Mouse (Mus musculus): ENCODE measurements around the gene Idi2.
"Not testable (repeated sequence)": the region's sequence is repeated elsewhere in the genome, so short reads cannot be mapped to it uniquely, and the experiment has no call there.

Idi2 gene

DNA sequence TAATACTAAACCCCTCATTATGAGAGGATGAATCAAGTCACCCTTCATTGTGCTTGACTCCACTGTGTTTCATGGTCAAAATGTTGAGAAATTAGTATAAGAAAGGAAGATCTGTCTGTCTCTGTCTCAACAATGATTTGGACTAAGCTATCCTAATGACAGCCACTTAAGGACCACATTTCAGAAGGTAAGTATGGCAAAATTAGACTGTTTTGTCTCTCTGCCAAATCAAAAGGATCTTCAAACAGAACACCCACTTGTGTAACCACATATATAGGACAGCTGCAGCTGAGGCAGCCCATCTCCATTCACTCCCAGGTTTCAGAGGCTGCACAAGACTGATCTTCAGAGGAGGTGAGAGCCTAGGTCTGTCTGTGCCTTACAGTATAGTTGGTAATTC is at the start of gene Idi2:
TSS of gene Idi2 (plus strand) at position 301 of the 400 bp plus-strand sequence.
- not testable (repeated sequence) for DNase-seq (ENCODE audit: low spot score in 2 of 2)

DNA sequence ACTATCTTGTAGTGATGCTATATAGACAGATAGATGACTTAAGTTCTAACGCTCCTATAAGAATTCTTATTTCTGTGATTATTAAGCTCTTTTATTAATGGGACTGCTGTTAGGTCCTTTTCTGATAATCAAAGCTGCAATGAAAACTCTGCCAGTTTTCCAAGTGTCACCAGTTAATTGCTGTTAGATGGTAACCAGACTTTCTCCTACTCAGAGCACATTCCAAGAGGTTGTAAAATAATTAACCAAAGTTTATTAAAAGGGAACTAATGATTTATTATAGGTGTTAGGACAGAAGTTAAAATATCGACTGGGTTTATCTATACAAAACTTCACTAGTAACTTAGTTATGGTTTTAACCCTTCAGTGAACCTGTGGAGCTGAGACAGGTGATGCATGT is 46.7 kb upstream of the Idi2 start:
- not testable (repeated sequence) for DNase-seq (ENCODE audit: low spot score in 2 of 2)

- DNase-seq (ENCODE audit: low spot score in 2 of 2): not testable (repeated sequence)
Observed at GRCm38 (mm10) chr13:8913890-8914289, 38.8 kb upstream of the Idi2 start.

- DNase-seq (ENCODE audit: low spot score in 2 of 2): no peak
Observed at GRCm38 (mm10) chr13:8933499-8933898, 19.2 kb upstream of the Idi2 start.

DNA sequence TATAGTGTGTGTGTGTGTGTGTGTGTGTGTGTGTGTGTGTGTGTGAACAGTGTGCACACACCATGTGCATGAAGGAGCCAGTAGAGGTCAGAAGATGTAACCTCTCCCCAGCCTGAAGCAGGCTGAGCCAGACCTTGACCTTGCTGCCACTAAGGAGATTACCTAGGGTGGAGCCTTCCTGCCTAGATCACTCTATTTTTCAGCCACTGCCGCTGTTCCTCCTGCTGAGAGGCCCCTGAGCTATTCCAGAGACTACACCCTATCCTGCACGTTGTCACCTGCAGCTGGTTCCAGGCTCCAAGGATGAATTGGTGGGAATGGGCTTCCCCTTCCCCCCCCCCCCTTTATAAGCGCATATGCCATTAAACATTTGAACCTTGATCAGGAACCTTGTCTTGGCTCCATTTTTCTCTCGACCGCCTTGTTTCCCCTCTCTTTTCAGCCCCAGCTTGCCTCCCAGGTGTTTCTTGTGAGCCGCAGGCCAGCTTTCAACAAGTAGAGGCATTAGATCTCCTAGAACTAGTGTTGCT is 15.0 kb upstream of the Idi2 start:
- not testable (repeated sequence) for DNase-seq (ENCODE audit: low spot score in 2 of 2)

DNA sequence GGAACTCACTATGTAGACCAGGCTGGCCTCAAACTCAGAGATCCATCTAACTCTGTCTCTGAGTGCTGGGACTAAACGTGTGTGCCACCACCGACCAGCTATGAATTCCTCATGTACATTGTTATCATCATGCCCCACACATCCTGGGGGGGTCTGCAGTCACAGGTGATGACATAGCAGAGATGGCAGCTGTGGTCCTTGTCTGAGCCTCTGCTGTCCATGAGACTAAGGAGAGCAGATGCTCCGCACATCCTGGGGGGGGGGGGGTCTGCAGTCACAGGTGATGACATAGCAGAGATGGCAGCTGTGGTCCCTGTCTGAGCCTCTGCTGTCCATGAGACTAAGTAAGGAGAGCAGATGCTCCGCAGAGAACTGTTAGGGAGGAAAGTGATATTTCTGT is 11.6 kb upstream of the Idi2 start:
- DNase-seq (ENCODE audit: low spot score in 2 of 2): not testable (repeated sequence)

- not testable (repeated sequence) for DNase-seq (ENCODE audit: low spot score in 2 of 2)
Observed at GRCm38 (mm10) chr13:8941701-8942100, 11.0 kb upstream of the Idi2 start.

GRCm38 (mm10) chr13:8943828-8944227 is 8.8 kb upstream of the Idi2 start:
- not testable (repeated sequence) for DNase-seq (ENCODE audit: low spot score in 2 of 2)

DNA sequence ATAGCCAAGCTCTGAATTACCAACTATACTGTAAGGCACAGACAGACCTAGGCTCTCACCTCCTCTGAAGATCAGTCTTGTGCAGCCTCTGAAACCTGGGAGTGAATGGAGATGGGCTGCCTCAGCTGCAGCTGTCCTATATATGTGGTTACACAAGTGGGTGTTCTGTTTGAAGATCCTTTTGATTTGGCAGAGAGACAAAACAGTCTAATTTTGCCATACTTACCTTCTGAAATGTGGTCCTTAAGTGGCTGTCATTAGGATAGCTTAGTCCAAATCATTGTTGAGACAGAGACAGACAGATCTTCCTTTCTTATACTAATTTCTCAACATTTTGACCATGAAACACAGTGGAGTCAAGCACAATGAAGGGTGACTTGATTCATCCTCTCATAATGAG is 4.5 kb upstream of the Idi2 start, which contains the start of gene Gm9745:
TSS of gene Gm9745 (minus strand) at position 101 of the 400 bp plus-strand sequence.
- not testable (repeated sequence) for DNase-seq (ENCODE audit: low spot score in 2 of 2)

GRCm38 (mm10) chr13:8955127-8955526 is 2.5 kb downstream of the Idi2 start:
- DNase-seq (ENCODE audit: low spot score in 2 of 2): not testable (repeated sequence)

DNA sequence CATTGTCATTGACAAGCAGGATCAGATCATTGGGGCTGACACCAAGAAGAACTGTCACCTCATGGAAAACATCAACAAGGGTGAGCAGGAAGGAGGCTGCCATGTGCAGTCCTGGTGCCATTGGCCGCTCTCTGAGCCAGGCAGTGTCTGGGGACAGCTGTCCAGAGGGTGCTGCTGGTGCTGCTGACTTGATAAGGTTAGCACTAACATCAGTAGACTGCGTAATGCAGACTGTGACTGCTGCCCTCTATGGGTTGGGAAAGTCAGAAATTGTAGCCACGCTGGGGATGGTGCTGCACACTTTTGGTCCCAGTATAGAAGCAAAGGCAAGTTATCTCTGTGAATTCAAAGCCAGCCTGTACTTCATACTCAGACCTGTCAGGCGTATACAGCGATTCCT is 4.2 kb downstream of the Idi2 start:
- DNase-seq (ENCODE audit: low spot score in 2 of 2): not testable (repeated sequence)

- DNase-seq (ENCODE audit: low spot score in 2 of 2): not testable (repeated sequence)
Observed at GRCm38 (mm10) chr13:8959058-8959457, 6.4 kb downstream of the Idi2 start.

- DNase-seq (ENCODE audit: low spot score in 2 of 2): not testable (repeated sequence)
Observed at GRCm38 (mm10) chr13:8959554-8959953, 6.9 kb downstream of the Idi2 start.

DNA sequence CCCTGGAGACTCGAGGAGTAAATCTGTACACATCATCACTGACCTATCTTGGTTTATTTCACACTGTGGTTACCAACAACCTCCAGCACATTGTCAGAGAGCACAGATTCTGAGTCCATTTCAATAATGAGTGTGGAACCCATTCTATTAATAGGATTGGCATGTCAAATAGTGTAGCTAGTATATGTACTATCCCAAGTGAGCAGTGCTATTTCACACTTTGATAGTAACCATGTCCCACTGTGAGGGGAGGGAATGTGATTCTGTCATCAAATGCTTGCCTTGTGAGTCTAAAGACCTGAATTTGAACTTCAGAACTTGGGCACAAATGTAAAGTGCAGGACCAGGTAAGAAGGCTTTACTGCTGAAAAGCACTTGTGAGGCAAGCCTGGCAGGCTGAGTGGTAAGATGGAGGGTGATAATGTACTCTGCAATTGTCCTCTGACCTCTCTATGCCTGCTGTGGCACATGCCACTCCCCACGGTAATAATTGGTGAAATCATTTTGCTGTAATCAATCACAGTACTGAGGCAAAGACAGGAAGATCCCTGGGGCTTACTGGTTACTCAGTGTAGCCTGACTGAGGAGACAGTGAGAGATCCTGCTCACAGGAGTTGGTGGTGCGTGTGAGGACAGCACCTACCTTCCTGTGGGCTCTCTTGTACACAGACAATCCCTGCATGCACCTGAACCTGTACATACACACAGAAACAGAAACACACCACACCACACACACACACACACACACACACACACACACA is 8.6 kb downstream of the Idi2 start:
- DNase-seq (ENCODE audit: low spot score in 2 of 2): not testable (repeated sequence)

DNA sequence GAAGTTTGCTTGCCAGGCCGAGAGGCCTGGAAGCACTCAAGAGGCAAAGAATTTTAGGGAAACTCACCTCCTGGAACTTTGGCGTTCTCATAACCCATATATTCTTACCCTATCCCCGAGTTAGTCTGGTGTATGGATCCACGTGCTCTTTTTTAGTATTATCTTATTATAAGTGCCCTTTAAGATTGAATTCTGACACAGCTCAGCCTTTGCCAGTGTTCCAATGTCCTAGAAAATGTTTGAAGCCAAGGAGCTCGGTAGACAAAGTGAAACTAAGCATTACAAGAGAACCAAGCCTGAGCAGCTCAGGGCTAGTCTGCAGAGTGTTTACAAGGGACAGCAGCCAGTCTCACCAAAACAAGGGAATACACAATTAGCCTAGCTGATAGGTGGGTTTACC is 9.6 kb downstream of the Idi2 start:
- DNase-seq (ENCODE audit: low spot score in 2 of 2): not testable (repeated sequence)

DNA sequence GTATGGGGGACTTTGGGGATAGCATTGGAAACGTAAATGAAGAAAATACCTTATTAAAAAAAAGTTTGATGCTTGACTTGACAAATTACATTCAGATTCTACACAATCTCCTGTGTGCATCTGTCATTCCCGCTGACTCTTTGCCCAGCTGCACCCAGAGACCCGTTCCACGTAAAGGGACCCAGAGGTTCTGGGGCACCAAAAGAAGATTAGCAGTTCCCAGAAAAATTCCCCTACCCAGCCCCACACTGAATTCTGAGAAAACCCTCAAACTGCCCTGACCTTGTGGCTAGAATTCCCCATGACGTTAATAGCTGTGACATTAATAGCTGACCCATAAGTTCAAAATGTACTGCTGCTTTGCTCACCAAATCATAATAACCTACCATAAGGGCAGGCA is 12.6 kb downstream of the Idi2 start:
- DNase-seq (ENCODE audit: low spot score in 2 of 2): no peak

- no peak for DNase-seq (ENCODE audit: low spot score in 2 of 2)
Observed at GRCm38 (mm10) chr13:8967742-8968141, 15.1 kb downstream of the Idi2 start.

DNA sequence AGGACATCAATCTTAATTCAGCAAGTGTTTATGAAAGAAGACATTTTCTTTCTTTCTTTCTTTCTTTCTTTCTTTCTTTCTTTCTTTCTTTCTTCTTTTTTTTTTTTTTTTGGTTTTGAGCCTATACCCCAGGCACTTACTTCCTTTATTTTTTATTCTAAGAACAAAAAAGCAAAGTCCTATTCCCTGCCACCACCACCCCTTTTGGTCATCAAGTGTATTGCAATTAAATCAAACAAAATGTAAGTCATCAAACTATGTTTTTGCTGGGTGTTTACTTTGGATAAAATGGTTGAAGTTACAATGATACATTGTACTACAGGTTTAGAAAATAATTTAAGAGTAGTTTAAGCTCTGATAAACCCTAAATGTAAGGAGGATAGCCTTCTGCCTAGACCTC is 19.7 kb downstream of the Idi2 start:
- no peak for DNase-seq (ENCODE audit: low spot score in 2 of 2)

GRCm38 (mm10) chr13:8972972-8973371 is 20.3 kb downstream of the Idi2 start:
- DNase-seq (ENCODE audit: low spot score in 2 of 2): no peak

- DNase-seq (ENCODE audit: low spot score in 2 of 2): no peak
Observed at GRCm38 (mm10) chr13:8992231-8992630, 39.6 kb downstream of the Idi2 start.

- no peak for DNase-seq (ENCODE audit: low spot score in 2 of 2)
Observed at GRCm38 (mm10) chr13:8995159-8995989, 42.7 kb downstream of the Idi2 start.

GRCm38 (mm10) chr13:8995990-8996786 is 43.5 kb downstream of the Idi2 start, which contains the start of gene Gtpbp4:
TSS of gene Gtpbp4 (minus strand) at chr13:8996083.
- DNase-seq (ENCODE audit: low spot score in 2 of 2): peak; percentile 92

All from thymus, postnatal 10 days (tissue).